Mouse (Mus musculus) thymus, postnatal 14 days (tissue): ENCODE measurements around the gene Ppl.
A peak's percentile ranks its signal among the peaks of the same experiment; 100 is the strongest.

ENCODE experiments used
- DNase-seq: peaks from one replicate; pipeline ENCODE4 v3.0.0; 2021

Gene Ppl

DNA sequence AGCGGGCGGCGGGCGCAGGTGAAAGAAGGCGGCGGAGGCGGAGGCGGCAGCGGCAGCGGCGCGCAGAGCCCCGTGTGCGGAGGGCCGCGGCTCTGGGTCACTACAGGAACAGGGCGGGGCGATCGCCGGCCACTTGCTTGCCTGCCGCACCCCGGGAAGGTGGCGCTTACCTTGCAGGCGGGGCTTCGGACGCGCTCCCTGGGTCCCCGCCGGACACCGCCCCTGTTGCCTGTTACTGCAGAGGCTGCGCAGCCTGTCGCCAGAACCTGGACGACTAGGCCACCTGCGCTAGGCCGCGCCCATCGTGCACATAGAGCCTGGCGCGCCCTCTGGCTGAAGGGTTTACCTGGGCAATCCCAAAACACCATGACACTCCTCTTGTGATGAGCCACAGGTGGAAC lies at the start of gene Ppl:
TSS of gene Ppl (minus strand) at position 21 of the 401 bp plus-strand sequence.
- DNase-seq: peak; percentile 4

DNA sequence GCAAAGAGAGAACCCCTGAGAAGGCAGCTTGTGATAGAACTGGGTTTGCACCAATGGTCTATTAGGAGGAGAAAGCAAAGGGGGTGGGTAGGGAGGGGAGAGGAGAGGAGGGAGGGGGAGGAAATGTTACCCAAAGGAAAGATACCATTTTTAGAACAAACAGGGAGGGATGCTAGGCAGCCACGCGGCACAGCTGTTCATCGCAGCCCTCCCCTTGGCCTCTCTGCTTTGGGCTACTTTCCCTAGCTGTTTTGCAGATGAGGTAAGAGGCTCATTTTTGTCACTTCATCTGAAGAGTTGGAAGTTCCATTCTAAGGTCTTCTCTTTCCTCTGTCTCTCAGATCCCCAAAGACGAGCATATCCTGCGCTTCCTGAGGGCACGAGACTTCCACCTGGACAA lies 40.4 kb upstream of the Ppl start:
- no peak for DNase-seq

DNA sequence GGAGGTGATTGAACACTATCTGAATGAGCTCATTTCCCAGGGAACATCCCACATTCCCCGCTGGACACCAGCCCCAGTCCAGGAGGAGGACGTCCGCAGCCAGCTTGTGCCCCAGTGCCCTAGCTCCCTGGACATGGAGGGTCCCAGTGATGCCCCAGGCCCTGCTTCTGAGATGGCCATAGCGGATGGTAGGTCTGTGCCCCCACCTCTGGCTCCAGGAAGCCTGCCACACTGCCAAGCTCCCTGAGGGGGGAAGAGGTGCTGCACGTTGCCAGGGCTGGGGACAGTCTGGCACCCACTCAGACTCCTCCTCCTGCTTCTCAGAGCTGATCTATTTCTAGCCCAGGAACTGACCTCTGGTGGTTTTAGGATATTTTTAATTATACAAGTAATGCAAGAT lies 36.6 kb upstream of the Ppl start:
- no peak for DNase-seq

DNA sequence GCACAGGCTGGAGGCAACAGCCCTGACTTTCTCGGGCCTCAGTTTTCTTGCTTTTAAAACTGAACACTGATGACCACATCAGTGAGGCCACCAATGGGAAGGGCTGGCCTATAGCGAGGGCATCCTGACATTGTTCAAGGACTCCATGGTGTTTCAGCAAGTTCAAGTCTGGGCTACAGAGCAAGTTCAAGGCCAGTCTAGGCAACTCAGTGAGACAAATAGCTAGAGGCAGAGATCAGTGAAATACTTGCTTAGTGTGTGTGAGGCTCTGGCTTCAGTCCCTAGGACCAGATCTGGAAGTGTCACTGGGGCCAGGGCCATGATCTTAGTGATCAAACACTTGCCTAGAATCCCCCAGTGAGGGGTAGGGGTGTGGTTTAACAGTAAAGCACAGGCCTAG lies 35.8 kb upstream of the Ppl start:
- no peak for DNase-seq

DNA sequence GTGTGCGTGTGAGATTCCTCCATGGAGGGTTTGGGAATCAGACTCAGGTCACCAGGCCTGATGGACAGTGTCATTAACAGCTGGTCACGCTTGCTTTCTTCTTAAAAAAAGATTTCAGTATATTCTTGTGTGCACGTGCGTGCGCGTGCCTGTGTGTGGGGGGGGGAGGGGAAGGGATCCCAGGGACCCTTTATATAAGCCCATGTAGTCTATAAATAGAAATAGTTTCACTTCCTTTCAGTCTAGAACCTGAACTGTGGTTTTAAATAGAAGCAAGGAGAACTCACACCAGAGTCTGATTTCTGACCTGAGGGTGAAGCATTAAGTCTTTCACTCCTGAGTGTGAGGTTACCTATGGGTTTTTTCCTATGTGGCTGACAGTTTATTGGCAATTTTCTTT lies 32.1 kb upstream of the Ppl start:
- DNase-seq: no peak

DNA sequence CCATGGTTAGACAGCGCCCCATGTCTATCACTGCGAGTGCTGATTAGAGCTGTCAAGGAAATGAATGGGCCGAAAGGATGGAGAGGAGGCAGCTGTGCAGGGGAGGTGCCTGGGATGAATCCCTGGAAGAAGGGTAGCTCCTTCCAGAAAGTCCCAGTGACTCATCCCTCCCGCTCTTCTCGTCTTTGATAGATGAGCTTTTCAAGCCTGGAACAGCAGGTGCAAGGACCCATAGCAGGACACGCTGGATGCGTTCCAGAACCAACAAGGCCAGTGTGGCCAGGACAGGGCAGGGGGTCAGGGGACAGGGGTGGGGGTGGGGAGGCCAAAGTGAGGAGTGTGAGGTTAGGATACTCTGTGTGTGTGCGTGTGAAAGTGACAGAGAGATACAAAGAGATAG lies 27.0 kb upstream of the Ppl start:
- DNase-seq: no peak

DNA sequence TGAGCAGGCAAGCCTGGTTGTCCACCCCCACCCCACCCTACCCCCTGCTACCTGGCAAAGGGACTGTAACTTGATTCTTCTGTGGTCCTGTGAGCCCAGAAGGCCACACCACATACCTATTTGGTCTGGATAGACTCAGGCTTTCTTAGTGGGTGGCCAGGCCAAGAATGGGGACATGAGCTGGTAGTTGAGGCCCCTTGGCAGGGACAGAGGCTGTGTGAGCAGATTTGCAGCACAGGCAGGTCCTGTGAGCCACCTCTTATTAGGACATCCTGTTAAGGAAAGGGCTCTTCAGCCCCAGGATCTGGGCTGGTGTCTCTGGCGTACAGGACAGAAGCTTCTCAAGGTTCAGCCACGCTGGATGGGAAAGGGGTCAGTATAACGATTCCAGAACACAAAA lies 24.9 kb upstream of the Ppl start:
- DNase-seq: no peak

DNA sequence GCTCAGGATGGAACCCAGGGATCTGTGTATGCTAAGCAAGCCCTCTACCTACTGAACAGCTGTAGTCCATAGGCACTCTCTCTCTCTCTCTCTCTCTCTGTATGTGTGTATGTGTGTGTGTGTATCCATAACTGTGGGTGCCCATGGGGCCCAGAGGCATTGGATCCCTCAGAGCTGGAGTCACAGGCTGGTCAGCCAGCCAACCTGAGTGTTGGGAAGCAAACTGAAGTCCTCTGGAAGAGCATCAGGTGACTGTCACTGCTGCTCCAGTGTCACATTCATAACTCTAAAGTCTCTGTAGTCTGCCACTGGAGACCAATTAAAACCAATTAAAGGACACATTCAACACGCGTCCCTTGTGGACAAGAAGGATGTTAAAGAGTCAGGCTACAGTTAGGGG lies 24.3 kb upstream of the Ppl start:
- DNase-seq: no peak

DNA sequence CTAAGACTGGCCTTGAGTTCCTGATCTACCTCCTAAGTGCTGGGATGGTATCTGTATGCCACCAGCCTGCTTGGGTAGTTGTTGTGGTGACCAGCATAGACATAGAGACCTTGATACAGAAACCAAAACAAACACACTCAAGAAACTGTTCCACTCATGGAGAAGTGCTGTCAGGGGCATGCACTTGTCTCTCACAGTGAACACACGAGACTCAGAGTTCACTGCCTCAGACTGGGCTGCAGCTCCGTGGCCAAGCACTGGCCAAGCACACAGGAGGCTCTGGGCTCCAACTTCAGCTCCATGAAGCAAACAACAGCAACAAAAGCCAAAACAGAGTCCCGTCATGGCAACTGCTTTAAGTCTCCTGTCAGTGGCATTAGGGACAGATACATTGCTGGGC lies 22.8 kb upstream of the Ppl start:
- DNase-seq: no peak

DNA sequence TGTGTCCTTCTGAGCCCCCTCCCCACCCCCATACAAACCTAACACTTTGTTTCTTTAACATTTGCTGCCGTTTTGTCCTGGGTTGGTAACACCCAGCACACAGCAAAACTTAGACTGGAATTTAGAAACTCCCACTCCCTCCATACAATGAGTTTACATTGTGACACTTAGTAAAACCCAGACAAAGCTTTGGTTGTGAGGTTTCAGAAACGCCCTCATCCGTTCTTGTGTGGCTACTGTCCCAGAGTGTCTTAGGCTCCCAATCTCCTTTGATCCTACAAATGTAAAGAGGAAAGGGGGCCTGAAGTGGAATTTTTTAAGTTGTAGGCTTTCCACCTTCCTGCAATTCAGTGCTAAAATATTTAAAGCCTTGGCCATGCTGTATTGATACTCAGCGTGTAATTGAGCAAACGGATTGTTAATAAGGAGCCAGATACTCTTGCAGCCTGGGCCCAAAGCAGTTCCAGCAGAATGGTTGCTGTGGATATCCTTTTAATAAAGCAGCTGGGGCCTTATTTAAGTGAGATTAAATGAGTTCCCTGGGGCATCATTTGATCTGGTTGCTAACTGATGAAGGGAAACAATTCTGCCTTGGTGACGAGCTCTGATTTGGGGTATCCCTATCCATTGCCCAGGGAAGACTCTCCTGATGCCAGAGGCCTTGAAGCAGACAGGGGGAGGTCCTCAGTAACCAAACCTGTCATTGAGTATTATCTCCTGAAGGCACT lies 21.2 kb upstream of the Ppl start:
- no peak for DNase-seq

DNA sequence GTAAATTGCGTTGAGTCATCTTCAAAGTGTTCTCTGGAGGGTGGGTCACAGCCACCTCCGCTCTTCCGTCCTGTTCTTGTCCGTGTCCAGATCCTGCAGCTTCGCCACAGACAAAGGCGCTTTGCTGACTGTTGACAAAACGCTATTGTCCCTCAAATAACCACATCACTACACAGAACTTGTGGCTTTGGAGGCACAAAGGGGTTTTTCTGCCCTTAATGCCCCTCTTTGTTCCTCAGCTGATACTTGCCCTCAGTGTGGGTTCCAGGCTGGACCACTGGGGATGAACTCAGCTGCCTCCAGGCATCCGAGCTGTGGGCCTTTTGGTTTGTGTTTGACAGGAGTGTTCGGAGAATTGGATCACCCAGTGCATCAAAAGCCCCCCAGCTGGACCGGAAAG lies 18.3 kb upstream of the Ppl start:
- DNase-seq: no peak

DNA sequence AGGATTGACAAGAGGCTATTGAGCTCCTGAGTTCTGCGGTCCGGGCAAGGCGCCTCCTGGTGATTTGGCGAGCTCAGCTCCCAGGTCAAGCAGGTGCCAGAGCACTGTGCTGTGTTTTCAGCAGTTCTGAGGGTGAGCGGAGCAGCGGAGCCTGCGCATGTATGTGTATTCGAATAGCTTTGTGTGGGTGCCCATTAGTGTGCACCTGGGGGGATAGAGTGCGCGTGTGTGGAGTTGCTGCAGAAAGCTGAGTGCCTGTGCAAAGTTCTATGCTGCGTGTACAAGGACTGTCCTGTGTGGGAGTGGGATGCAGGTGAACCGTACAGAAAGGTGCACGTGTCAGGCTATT lies 14.8 kb upstream of the Ppl start, which contains the start of gene Sec14l5:
TSS of gene Sec14l5 (plus strand) at position 73 of the 349 bp plus-strand sequence.
- DNase-seq: no peak

DNA sequence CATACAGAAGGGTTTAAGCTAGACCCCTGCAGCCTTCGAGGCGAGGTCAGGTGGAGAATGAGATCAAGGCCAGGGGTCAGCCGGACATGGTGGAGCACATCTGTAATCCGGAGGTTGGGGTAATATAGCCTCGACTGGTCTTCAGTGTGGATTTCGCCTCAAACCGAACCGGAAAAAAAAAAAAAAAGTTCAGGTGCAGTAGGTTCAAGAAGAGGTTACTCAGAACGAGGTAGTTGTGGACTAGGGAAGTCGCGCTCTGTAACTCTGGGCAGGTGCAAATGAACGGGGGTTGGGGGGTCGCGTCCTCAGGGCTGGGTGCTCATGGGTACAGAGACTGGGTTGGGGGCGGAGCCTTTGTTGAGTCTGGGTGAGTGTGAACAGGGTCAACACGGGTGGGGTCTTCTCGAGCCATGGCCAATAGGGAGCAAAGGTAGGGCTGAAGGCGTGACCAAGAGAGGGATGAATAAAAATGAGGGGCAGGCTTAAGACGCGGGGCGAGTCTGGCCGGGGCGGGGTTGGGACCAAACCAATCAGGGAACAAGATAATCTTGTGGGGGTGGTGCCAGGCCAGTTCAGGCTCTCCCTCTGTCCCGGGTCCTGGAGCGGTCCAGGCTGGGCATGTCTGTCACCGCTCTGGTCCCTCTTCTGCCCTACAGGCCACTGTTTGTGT lies 14.3 kb upstream of the Ppl start:
- DNase-seq: peak; percentile 15

DNA sequence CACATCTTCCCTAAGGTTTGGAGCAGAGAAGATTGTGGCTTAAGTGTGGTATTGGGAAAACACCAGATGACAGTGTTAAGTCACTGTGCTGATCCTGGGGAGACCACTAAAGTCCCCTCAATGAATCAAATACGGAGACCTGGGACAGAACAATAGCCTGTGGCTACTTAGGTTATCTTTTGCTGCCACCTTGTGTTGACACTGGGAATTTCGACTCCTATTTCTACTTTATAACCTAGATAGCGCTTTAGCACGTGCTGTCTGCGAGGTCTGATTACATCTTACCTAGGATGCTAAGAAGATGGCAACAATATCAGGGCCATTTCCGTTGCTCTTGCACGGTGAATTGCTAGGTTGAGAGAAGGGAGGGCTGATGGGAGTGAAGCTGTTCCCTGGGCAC lies 13.3 kb upstream of the Ppl start:
- DNase-seq: peak; percentile 73

DNA sequence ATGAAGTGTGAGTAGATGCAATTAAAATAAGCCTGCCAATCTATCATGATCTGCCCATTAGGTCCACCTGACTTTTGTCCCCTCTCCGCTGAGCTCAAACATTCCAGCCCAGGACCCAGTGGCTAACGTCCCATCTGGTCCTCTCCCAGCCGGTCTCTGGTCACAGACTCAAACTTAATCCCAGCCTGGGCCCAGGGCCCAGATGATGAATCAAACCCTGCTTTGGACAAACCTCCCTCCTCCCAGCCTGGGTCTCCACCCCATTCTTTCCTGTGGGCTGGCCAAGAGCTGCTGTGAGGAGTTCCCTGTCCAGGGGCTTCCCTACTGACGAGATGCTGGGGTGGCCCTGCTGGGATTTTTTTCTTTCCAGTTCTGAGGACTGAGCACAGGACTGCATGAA lies 7.5 kb upstream of the Ppl start:
- no peak for DNase-seq

DNA sequence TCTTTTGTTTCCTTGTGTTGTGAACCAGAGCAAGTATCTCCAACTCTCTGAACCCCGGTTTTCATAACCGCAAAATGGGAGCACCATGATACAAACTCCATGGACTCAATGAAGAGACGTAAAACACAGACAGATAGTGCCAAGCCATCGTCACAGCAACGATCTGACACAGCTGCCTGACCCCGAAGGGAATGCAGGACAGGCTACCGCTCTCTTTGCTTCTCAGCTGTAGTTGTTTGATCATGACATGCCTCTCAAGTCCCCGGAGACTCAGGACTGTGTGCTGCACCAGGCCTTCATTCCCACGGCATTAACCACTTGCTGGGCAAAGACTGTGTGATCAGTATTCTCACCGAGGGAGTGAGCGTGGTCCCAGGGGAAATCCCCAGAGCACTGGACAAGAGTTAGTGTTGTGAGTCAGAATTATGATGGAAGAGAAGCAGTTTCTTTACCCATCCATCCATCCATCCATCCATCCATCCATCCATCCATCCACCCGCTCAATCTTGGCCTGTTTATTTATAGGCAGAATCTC lies 4.9 kb upstream of the Ppl start:
- DNase-seq: no peak

DNA sequence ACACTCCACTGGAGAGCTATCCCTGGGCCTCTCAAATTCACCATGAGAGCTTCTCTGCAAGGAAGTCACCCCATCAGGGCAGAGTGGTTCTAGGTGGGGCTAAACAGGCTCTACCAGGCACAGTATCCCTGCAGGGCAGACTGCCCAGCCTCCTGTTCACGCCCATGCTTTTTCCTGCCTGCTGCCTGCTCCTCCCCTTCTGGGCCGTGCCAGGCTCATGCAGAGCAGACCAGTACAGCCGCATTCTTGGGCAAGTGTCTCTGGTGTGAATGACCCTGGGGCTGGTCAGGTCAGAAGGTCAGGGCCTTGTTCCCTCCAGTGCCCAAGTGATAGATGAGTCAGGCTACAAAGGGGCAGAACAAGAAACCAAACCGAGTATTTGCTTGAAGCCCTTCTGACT lies 4.3 kb upstream of the Ppl start:
- DNase-seq: no peak

DNA sequence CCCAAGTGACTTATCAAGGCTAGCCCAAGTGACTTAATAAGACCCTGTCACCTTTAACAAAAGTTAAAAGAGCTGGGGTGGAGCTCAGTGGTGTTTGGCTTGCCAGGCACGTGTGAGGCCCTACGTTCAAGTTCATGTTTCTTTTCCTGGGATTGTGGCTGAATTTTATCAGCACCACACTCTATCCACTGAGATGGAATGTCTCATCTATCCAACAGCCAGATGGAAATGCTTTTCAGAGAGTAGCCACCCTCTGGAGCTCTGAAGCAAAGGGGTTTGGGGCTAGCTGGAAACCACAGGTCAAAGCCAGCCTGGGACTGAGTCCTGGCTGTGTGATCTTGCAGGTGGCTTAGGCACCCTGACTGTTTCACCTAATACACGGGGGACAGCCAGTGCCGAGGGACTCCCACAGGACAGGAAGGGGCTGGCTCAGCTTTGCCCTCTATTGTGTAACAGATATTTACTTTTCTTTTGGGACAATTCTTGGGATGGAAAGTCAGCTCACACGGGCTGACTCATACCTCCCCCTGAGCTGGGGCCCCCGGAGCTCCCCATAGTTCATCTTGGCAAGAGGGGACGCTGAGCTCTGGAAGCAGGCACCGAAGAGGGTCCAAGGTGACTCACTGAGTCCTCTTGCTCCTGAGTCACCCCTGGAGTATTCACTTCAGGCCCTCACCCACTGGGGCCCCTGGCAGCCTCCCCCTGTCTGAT lies 3.5 kb upstream of the Ppl start:
- no peak for DNase-seq

DNA sequence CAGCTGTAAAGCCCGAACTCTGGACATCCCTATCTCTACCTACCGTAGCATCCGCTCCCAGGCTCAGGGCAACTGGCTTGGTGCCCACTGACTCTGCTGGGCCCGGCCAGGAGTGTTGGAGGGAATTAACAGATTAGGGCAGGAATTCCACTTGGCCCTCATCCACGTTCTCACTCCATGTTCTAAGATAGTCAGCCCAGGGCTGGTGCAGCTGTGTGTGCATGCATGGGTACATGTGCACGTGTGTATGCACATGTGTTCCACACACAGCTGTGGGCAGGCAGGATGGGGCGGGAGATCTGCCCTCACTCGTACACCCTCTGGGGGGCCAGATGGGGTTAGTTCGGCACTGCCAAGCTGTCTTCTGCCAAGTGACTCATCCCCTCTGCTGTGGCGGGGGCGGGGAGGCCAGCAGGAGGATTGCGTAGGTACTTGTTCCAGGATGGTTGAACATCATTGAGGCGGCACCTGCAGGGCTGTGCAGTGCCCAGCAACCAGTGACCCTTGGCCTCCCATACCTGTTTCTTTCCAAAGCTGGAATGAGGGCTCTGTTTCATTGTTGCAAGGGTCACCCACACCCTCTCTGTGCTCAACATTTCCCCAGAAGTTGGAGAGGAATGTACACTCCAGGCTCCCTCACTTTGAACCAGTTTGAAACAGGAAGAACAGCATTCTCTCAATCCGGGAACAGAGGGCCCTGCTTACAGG lies 2.6 kb upstream of the Ppl start:
- no peak for DNase-seq

DNA sequence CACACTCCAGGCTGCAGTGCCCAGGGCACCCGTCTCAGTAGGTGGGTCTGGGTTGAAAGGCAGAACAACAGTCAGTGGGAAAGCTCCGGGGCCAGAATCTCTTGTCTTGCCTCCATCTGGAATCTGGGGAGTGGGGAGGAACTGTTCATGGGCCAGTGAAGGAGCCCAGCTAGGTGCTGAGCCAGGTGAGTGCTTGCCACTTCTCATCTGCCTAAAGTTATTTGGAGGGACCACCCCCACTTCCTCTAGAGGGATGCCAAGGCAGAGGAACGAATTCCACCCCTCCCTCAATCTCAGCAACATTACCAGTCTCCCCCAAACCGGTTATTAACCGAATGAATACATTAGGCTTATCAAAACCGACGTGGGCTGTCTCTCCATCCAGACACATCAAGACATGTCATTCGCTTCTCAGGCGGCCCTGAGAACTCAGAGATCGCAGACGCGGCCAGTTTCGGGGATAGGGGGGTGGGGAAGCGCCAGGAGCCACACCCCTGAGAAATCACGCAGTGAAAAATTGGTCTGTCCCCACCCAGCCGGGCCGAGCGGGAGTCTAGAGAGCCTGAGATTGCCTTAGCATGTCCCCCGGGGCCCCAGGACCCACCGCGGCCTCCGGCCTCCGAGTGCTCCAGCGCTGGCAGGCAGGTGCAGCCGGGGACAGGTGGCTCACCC lies 834 bp downstream of the Ppl start:
- DNase-seq: no peak

DNA sequence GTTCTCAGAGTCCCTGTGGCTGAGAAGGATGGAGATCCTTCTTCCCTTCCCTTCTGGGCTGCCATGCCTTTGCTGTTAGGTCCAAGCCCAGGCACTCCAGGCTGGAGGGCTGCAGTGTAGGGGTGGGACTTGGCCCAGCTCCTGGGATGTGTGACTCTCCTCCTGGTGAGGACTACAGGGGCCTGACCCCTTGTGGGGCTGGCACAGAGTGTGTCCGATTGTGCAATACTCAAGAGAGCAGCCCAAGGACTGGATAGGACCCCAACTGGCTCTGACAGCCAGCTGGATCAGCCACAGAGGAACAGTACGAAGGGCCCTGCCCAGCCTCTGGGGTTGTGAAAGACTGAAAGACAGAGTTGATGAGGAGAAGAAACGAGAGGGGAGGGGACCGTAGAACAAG lies 1.5 kb downstream of the Ppl start:
- no peak for DNase-seq

DNA sequence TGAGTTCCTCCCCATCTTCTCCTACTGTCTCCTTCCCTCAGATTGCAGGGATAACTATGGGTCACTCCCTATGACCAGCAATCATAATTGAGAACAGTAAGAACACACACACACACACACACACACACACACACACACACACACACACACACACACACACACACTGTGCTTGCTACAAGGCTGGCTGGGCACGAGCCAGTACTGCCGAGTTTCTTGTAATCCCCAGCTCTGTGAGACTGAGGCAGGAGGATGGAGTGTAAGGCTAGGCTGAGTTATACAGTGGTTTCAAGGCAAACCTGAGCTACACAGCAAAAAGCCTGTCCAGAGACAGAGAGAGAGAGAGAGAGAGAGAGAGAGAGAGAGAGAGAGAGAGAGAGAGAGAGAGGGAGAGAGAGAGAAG lies 2.0 kb downstream of the Ppl start:
- no peak for DNase-seq

DNA sequence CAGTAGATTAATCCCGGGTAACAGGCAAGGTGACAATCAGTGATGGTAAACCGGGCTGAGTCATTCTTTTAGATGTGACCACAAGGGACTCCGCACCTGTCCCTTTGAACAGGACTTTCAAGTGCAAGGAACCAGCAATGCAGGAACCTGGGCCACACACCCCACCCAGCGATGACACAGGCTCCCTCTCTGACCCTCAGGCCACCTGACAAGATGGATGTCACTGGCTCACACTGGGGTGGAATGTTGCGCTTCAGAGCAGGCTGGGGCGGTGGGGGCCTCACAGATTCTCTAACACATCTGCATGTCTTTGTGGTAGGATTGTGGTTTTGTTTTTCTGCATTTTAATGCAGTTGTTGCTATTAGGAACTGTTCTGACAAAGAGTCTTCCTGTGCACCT lies 8.7 kb downstream of the Ppl start:
- no peak for DNase-seq
